Mouse (Mus musculus): ENCODE data around the gene Vmn1r198. TPM values are rescaled to one million over a fixed set of nuclear protein-coding genes. Genes with fewer than 3 reads are reported as not detected.

Vmn1r198 gene
- not detected in 2 replicates for polyA plus RNA-seq (2012; rRNA removed)

DNA sequence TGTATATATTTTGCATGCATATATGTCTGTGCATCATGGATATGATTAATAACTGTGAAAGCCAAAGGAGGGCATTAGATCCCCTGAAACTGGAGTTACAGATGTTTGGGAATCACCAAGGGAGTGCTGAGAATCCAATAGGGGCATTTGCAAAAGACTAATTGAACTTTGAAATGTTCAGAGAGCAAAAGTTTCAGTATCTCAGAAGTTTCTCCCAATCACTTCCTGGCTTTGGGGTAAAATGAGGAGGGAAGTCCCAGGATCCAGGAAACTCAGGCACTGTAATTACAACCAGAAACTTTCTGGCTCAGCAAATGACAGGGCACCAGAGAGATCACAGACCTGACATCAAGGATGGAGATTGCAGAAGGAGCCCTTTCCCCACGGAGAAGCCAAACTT, at the start of gene Vmn1r198:
Vmn1r198 (plus strand) TSS at position 301 of the 400 bp plus-strand sequence.

DNA sequence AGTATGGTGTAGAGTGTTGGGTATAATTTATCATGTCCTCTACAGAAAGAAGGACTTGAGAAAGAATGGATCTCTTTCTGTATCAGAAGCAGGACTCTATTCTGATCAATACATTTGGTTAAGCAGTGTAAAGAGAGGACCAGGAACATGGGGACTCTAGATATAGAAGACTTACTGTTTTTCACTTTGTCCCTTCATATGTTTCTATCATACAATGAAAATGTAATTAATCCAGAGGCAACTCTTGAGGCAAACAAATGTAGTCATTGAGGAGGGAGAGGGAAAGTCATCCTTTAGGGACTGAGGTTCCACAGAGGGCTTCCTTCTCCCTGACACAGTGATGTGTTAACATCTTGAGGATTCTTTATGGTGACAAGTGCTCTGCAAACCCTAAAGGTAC, 25.9 kb upstream of the Vmn1r198 start, which contains the start of gene Vmn1r197:
Vmn1r197 (plus strand) TSS at position 301 of the 400 bp plus-strand sequence.

DNA sequence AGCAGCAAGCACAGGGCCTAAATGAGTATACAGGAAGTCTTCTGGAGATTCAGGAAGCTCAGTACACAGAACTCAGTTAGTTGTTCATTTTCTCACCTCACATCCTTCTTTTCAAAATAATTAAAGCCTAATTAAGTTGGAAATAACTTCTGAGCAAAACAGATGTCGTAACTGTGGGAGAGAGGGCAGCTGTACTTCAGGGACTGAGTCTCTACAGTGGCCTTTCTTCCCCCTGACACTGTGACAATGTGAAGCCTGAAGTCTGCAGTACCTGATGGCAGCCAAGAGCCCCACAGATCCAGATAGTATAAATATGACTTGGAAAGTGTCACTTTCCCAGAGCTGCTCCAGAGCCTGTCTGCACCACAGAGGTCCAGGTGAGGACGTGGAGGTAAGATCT, 29.4 kb downstream of the Vmn1r198 start, which contains the start of gene Vmn1r199:
Vmn1r199 (plus strand) TSS at position 301 of the 400 bp plus-strand sequence.

DNA sequence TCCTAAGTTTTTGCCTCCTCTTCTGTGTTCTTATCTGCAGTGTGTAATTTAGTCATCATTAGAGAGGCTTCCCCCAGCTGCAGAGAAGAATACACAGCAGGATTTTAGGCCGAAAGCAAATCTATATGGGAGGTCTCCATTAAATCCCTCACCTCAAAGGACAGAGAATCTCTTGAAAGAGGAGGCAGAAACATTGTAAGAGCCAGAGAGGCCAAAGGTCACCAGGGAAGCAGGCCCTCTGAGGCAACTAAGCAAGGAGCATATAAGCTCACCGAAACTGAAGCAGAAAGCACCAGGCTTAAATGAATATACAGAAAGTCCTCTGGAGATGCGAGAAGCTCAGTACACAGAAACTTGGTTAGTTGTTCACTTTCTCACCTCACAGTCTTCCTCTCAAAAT, 39.9 kb downstream of the Vmn1r198 start, which contains the start of gene Vmn1r200:
Vmn1r200 (plus strand) TSS at position 301 of the 400 bp plus-strand sequence.

Other genes with a start within 250 kb of the Vmn1r198 start
- gene Vmn1r189, start 244.5 kb upstream of the Vmn1r198 start, polyA plus RNA-seq (2012; rRNA removed), result not detected in 2 replicates
- not detected in 2 replicates for gene Vmn1r191, start 166.4 kb upstream of the Vmn1r198 start, polyA plus RNA-seq (2012; rRNA removed)
- gene Vmn1r192, start 159.2 kb upstream of the Vmn1r198 start, polyA plus RNA-seq (2012; rRNA removed), result not detected in 2 replicates
- gene Vmn1r193, start 127.2 kb upstream of the Vmn1r198 start, polyA plus RNA-seq (2012; rRNA removed), result not detected in 2 replicates
- not detected in 2 replicates for gene Vmn1r194, start 106.1 kb upstream of the Vmn1r198 start, polyA plus RNA-seq (2012; rRNA removed)
- not detected in 2 replicates for gene Vmn1r195, start 79.8 kb upstream of the Vmn1r198 start, polyA plus RNA-seq (2012; rRNA removed)
- not detected in 2 replicates for gene Vmn1r196, start 60.4 kb upstream of the Vmn1r198 start, polyA plus RNA-seq (2012; rRNA removed)
- not detected in 2 replicates for gene Vmn1r197, start 25.8 kb upstream of the Vmn1r198 start, polyA plus RNA-seq (2012; rRNA removed)
- gene Vmn1r199, start 29.5 kb downstream of the Vmn1r198 start, polyA plus RNA-seq (2012; rRNA removed), result not detected in 2 replicates
- not detected in 2 replicates for gene Vmn1r200, start 40.0 kb downstream of the Vmn1r198 start, polyA plus RNA-seq (2012; rRNA removed)
- gene Vmn1r201, start 121.6 kb downstream of the Vmn1r198 start, polyA plus RNA-seq (2012; rRNA removed), result not detected in 2 replicates
- gene Vmn1r202, start 155.0 kb downstream of the Vmn1r198 start, polyA plus RNA-seq (2012; rRNA removed), result not detected in 2 replicates
- gene Vmn1r203, start 167.8 kb downstream of the Vmn1r198 start, polyA plus RNA-seq (2012; rRNA removed), result not detected in 2 replicates
- not detected in 2 replicates for gene Vmn1r204, start 202.8 kb downstream of the Vmn1r198 start, polyA plus RNA-seq (2012; rRNA removed)
- gene Vmn1r205, start 242.6 kb downstream of the Vmn1r198 start, polyA plus RNA-seq (2012; rRNA removed), result not detected in 2 replicates

Measured in stomach, adult 2 months (tissue).